Mouse (Mus musculus): Measurements from ENCODE around the gene Me1. TPM values are rescaled to one million over a fixed set of nuclear protein-coding genes. Genes with fewer than 3 reads are reported as not detected.

Gene Me1
- polyA plus RNA-seq, 1 experiment from 2014 or later: 54.1 TPM

- no peak for ATAC-seq (ENCODE audit: low FRiP score)
- 95% methylated on average over 11 of the region's 11 CpGs for WGBS
- H3K27ac ChIP-seq (replicated peaks): no peak overlapping the region
Measured at GRCm38 (mm10) chr9:86587019-86587795, 108.5 kb downstream of the Me1 start.

GRCm38 (mm10) chr9:86583740-86584139, 112.0 kb downstream of the Me1 start:
- WGBS: 58% methylated on average over 3 of the region's 3 CpGs
- H3K4me3 ChIP-seq (replicated peaks): no peak overlapping the region
- peak; percentile 73; the same call in 1 of the 2 replicates for ATAC-seq (ENCODE audit: low FRiP score)
- no peaks in the 10 kb centered on the region for H3K4me1 ChIP-seq
- H3K9ac ChIP-seq (replicated peaks): no peak overlapping the region
- no peak overlapping the region for H3K27ac ChIP-seq (replicated peaks)
- H3K4me2 ChIP-seq: no peak overlapping the region
- peaks cover 5% of the 10 kb centered on the region; the same call in 1 of the 2 replicates for H3K36me3 ChIP-seq
- H3K9me3 ChIP-seq (replicated peaks): no peaks in the 10 kb centered on the region
- no peaks in the 10 kb centered on the region for H3K27me3 ChIP-seq (replicated peaks)

More at GRCm38 (mm10) chr9:86587019-86587795, 108.5 kb downstream of the Me1 start:
- Histone ChIP-seq H3K36me3 (no peaks in the 10 kb centered on the region), H3K9me3 (replicated peaks) (no peaks in the 10 kb centered on the region), H3K4me3 (replicated peaks) (no peak overlapping the region), H3K4me1 (no peaks in the 10 kb centered on the region), H3K4me2 (no peak overlapping the region), H3K27me3 (replicated peaks) (no peaks in the 10 kb centered on the region), H3K9ac (replicated peaks) (no peak overlapping the region)

DNA sequence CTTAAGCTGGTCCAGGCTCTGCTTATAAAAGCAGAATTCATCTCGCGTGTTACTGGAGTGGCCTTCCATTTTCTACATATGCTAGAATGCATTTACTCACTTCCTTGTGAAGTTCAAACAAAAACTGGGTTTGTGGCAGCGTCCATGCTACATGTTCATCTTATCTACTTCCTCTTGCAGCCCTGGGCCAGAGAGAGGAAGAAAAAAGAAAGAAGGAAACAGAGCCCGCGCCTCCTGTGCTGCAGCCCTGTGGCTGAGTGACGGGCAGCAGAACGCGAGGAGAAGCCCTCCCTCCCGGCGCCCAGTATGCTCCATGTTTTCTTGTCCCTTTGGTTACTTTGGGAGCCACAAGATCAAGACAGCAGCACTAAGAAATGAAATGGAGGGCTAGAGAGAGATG, 116.1 kb downstream of the Me1 start:
- 93% methylated on average over 10 of the region's 10 CpGs for WGBS

DNA sequence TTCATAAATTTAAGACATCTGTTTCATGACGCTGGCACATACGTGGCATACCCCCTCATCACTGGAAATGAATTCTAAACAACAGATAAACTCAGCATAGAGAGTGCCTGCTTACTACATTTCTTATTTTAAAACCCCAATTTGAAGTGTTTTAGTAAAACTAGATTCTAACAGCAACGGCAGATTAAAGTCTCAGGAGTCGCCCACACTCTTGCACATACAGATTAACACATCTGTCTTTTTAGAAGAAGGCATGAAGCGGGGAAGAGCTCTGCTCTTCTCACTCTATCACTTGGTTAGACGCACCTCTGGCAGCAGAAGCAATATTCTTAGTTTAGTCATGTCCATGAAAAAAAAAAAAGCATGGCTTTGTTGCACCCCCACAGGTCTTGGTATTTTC, 120.6 kb downstream of the Me1 start:
- no peak overlapping the region for H3K4me3 ChIP-seq (replicated peaks)
- H3K27ac ChIP-seq (replicated peaks): no peak overlapping the region
- H3K9me3 ChIP-seq (replicated peaks): no peaks in the 10 kb centered on the region
- no peaks in the 10 kb centered on the region; the same call in 1 of the 2 replicates for H3K36me3 ChIP-seq
- 89% methylated on average over 6 of the region's 6 CpGs for WGBS
- no peak overlapping the region for H3K4me2 ChIP-seq
- H3K4me1 ChIP-seq: peaks cover 19% of the 10 kb centered on the region
- H3K27me3 ChIP-seq (replicated peaks): no peaks in the 10 kb centered on the region
- H3K9ac ChIP-seq (replicated peaks): no peak overlapping the region
- no peak for ATAC-seq (ENCODE audit: low FRiP score)

More for the DNA sequence above, 116.1 kb downstream of the Me1 start:
- Histone ChIP-seq H3K27ac (replicated peaks) (no peak overlapping the region), H3K4me3 (replicated peaks) (no peak overlapping the region), H3K4me2 (no peak overlapping the region), H3K4me1 (no peaks in the 10 kb centered on the region), H3K27me3 (replicated peaks) (no peaks in the 10 kb centered on the region), H3K36me3 (peaks cover 5% of the 10 kb centered on the region; the same call in 1 of the 2 replicates), H3K9me3 (replicated peaks) (no peaks in the 10 kb centered on the region), H3K9ac (replicated peaks) (no peak overlapping the region)
- no peak for ATAC-seq (ENCODE audit: low FRiP score)

GRCm38 (mm10) chr9:86573616-86574303, 122.0 kb downstream of the Me1 start:
- Histone ChIP-seq H3K27me3 (replicated peaks) (no peaks in the 10 kb centered on the region), H3K9ac (replicated peaks) (no peak overlapping the region), H3K9me3 (replicated peaks) (no peaks in the 10 kb centered on the region), H3K4me3 (replicated peaks) (no peak overlapping the region), H3K4me2 (no peak overlapping the region), H3K36me3 (peaks cover 8% of the 10 kb centered on the region; the same call in 1 of the 2 replicates), H3K4me1 (peaks cover 25% of the 10 kb centered on the region), H3K27ac (replicated peaks) (no peak overlapping the region)
- 87% methylated on average over 20 of the region's 20 CpGs for WGBS
- no peak for ATAC-seq (ENCODE audit: low FRiP score)

- peak overlapping the region; percentile 97 for H3K4me2 ChIP-seq
- no peaks in the 10 kb centered on the region for H3K27me3 ChIP-seq (replicated peaks)
- H3K9me3 ChIP-seq (replicated peaks): no peaks in the 10 kb centered on the region
- peaks cover 15% of the 10 kb centered on the region; the same call in 1 of the 2 replicates for H3K36me3 ChIP-seq
- H3K9ac ChIP-seq (replicated peaks): peak overlapping the region; percentile 72
- WGBS: 9% methylated on average over 13 of the region's 13 CpGs
- peak overlapping the region; percentile 85 for H3K4me3 ChIP-seq (replicated peaks)
- peaks cover 25% of the 10 kb centered on the region for H3K4me1 ChIP-seq
- ATAC-seq (ENCODE audit: low FRiP score): peak; percentile 2; the same call in 1 of the 2 replicates
- H3K27ac ChIP-seq (replicated peaks): no peak overlapping the region; the same call in 1 of the 2 replicates
Measured at GRCm38 (mm10) chr9:86572636-86573291, 123.0 kb downstream of the Me1 start.

DNA sequence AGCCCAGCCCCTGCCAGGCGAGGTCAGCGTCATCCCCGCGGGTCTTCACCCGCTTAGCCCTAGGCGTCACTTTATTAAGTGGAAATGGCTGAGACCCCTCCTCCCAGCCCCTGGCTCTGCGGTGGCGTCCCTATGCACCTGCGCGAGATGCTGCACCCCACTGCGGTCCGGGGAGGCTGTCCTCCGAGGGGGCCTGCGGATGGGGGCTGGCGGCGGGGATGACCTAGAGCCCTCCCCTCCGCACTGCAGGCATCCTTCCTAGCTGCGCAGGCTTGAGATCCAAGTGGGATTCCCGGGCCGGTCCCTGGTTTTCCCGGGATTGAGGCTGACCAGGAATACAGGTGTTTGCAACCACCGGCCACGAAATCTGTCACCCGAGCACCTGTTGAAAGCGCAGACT, 123.6 kb downstream of the Me1 start:
- Histone ChIP-seq H3K36me3 (peaks cover 17% of the 10 kb centered on the region; the same call in 1 of the 2 replicates), H3K9ac (replicated peaks) (peak overlapping the region; percentile 72), H3K9me3 (replicated peaks) (no peaks in the 10 kb centered on the region), H3K4me2 (peak overlapping the region; percentile 97), H3K27me3 (replicated peaks) (no peaks in the 10 kb centered on the region), H3K4me3 (replicated peaks) (peak overlapping the region; percentile 85), H3K27ac (replicated peaks) (peak overlapping the region; percentile 68), H3K4me1 (peaks cover 25% of the 10 kb centered on the region)
- 0% methylated on average over 25 of the region's 25 CpGs for WGBS
- ATAC-seq (ENCODE audit: low FRiP score): peak; percentile 69

DNA sequence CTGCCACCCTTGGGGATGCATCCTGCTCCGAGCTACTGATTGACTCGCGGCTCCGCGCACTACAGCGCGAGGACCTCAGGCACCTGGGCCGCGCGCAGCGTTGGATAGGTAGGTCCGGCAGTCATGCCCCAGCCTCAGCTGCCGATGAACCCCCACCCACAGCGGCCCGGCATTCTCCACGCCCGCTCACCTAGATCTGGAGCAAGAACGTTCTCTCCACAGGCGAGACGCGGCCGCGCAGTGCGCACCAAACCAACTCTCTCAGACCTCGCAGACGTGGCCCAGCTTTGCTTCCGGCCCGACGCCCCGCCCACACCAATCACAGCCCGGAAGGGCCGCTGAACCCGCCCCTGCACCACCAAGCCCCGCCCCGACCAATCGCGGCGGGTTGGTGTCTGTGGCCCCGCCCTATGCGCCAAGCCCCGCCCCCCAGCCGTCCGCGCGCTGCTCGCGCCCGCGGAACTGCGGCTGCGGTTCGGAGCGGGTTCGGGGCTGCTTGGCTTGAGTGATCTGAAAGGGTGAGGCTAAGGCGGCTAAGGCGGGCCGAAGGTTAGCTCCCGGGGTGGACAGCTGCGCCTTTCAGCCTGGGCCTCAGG, 124.1 kb downstream of the Me1 start, which contains the start of the genes Pgm3 and Rwdd2a:
Gene Pgm3 (minus strand): TSS at position 303 of the 596 bp plus-strand sequence.
Gene Rwdd2a (plus strand): TSS at position 452 of the 596 bp plus-strand sequence.
- Histone ChIP-seq H3K4me2 (peak within 1 kb of the TSS; percentile 97), H3K9ac (replicated peaks) (peak within 1 kb of the TSS; percentile 73), H3K27ac (replicated peaks) (peak within 1 kb of the TSS; percentile 82), H3K4me3 (replicated peaks) (peak within 1 kb of the TSS; percentile 85), H3K27me3 (replicated peaks) (no peaks in the 10 kb centered on the region), H3K4me1 (peaks cover 25% of the 10 kb centered on the region), H3K36me3 (peaks cover 21% of the 10 kb centered on the region), H3K9me3 (replicated peaks) (no peaks in the 10 kb centered on the region)
- peak; percentile 98 for ATAC-seq (ENCODE audit: low FRiP score)
- under 1% methylated on average over 58 of the region's 59 CpGs for WGBS

GRCm38 (mm10) chr9:86570946-86571345, 124.8 kb downstream of the Me1 start:
- Histone ChIP-seq H3K4me3 (replicated peaks) (peak overlapping the region; percentile 85), H3K9ac (replicated peaks) (peak overlapping the region; percentile 43), H3K27ac (replicated peaks) (no peak overlapping the region), H3K27me3 (replicated peaks) (no peaks in the 10 kb centered on the region), H3K4me2 (peak overlapping the region; percentile 97), H3K36me3 (peaks cover 23% of the 10 kb centered on the region), H3K9me3 (replicated peaks) (no peaks in the 10 kb centered on the region), H3K4me1 (peaks cover 25% of the 10 kb centered on the region)
- ATAC-seq (ENCODE audit: low FRiP score): no peak
- WGBS: 13% methylated on average over 8 of the region's 8 CpGs

DNA sequence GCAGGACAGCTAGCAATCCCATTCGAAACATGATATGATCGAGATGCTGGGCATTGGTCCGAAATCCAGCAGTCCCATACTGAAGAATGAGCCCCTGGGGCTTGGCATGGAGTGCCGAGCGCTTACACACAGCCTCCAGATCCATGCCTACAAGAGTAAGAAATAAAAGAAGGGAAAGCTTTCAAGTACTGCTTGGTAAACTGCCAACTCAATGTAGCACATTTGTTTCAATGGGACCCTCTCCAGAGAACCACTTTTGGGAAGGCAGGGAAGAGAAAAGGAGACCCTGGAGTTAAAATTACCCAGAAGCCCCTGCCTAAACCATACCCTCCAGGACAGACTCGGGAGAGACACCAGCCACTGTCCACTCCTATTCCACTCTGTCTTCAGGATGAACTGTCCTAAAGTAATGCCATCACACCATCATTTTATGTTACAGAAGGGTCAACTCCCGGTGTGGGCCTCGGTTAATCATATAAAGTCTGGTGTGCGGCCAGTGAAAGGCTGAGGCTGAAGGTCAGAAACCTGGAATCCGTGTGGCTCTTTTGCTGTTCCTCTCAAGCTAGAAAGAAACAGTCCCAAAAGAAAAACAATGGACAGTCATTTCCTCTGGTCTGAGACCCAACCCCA, 125.4 kb downstream of the Me1 start:
- Histone ChIP-seq H3K27ac (replicated peaks) (no peak overlapping the region), H3K9me3 (replicated peaks) (no peaks in the 10 kb centered on the region), H3K36me3 (peaks cover 27% of the 10 kb centered on the region), H3K4me1 (peaks cover 25% of the 10 kb centered on the region), H3K4me3 (replicated peaks) (peak overlapping the region; percentile 85), H3K9ac (replicated peaks) (peak overlapping the region; percentile 43), H3K27me3 (replicated peaks) (no peaks in the 10 kb centered on the region), H3K4me2 (peak overlapping the region; percentile 97)
- WGBS: 74% methylated on average over 10 of the region's 10 CpGs
- ATAC-seq (ENCODE audit: low FRiP score): no peak

Data from neural tube, embryonic 15.5 days (tissue).